Comparison of ENCODE assay signal across 32 mouse cellular contexts in genomic region chr10:24842676-24843075, GRCm38 (mm10). TPM values are rescaled to one million over a fixed set of nuclear protein-coding genes. Genes with fewer than 3 reads are reported as not detected.
DNase-seq lines count a peak whose midpoint lies in the region; ATAC-seq and TF ChIP-seq lines count a peak whose summit lies in the region.
"Had no signal": no experiment of that assay in that cellular context is flagged by ENCODE, and none has a peak within 500 bp of the region (broad histone marks: within the 10 kb centered on the region; RNA-seq: fewer than 3 reads in every experiment).

Enpp3 (minus strand) TSS chr10:24842823.

- TF ChIP-seq EP300 in ES-Bruce4 (IDR thresholded peaks at IDR 0.05; ENCODE audit: insufficient read depth, low read depth, low read length), result no peak

- no peaks in the 10 kb centered on the region for H3K36me3 ChIP-seq in kidney, postnatal 0 days (ENCODE audit: insufficient read depth, low read length)
- H3K36me3 ChIP-seq in ES-Bruce4 (ENCODE audit: control insufficient read depth, insufficient read depth, low read length, poor library complexity, severe bottlenecking), result no peaks in the 10 kb centered on the region
- no peaks in the 10 kb centered on the region for H3K36me3 ChIP-seq in ES-E14 (ENCODE audit: control insufficient read depth, insufficient read depth, low read length, poor library complexity, severe bottlenecking)
- no peaks in the 10 kb centered on the region for H3K36me3 ChIP-seq in intestine, embryonic 15.5 days
- H3K36me3 ChIP-seq: embryonic facial prominence, embryonic 13.5 days; G1E; heart, embryonic 12.5 days; limb, embryonic 15.5 days; neural tube, embryonic 15.5 days; stomach, embryonic 15.5 days had no signal

- no peak for ATAC-seq in kidney, postnatal 0 days (replicated peaks; ENCODE audit: low FRiP score, low read depth)
- ATAC-seq in intestine, embryonic 15.5 days, result no peak
- ATAC-seq: forebrain, embryonic 16.5 days; hindbrain, embryonic 16.5 days; lung, postnatal 0 days had no signal

- H3K27me3 ChIP-seq in kidney, postnatal 0 days (ENCODE audit: insufficient read depth, low read length), result no peaks in the 10 kb centered on the region
- no peaks in the 10 kb centered on the region for H3K27me3 ChIP-seq in ES-Bruce4 (ENCODE audit: control insufficient read depth, insufficient read depth, low read length, poor library complexity, severe bottlenecking)
- no peaks in the 10 kb centered on the region for H3K27me3 ChIP-seq in intestine, embryonic 15.5 days (replicated peaks)
- H3K27me3 ChIP-seq: embryonic facial prominence, embryonic 13.5 days; heart, embryonic 12.5 days; limb, embryonic 15.5 days; neural tube, embryonic 15.5 days; Patski; stomach, embryonic 15.5 days had no signal

- TF ChIP-seq POLR2A in ES-Bruce4 (IDR thresholded peaks at IDR 0.05; ENCODE audit: insufficient read depth, low read length), result no peak

- no peak within 1 kb of the TSS for H3K4me3 ChIP-seq in kidney, postnatal 0 days (replicated peaks; ENCODE audit: low read depth, low read length)
- H3K4me3 ChIP-seq in ES-Bruce4 (ENCODE audit: low read depth, low read length), result no peak within 1 kb of the TSS
- no peak within 1 kb of the TSS for H3K4me3 ChIP-seq in ES-E14 (ENCODE audit: insufficient read depth in 1 of 2, low read depth in 1 of 2, low read length in 2 of 2, poor library complexity in 1 of 2, severe bottlenecking in 1 of 2)
- no peak within 1 kb of the TSS for H3K4me3 ChIP-seq in intestine, embryonic 15.5 days (replicated peaks)
- H3K4me3 ChIP-seq: embryonic facial prominence, embryonic 13.5 days; erythroblast, embryonic 14.5 days; gastrocnemius, adult 2 months; heart, adult 2 months; heart, embryonic 12.5 days; limb, embryonic 15.5 days; neural tube, embryonic 15.5 days; stomach, embryonic 15.5 days had no signal

- DNase-seq in kidney, postnatal 0 days (ENCODE audit: low spot score), result no peak
- DNase-seq in kidney, postnatal 25 days, result no peak
- DNase-seq in ES-E14 (ENCODE audit: low read depth, low spot score), result no peak
- DNase-seq in thymus, postnatal 25 days, result no peak
- no peak for DNase-seq in adrenal gland, adult (ENCODE audit: inconsistent age in 2 of 2, low spot score in 1 of 2)
- DNase-seq: adrenal gland, postnatal 14 days; B cell, adult 2 months; cerebellum, adult 11 months; cerebellum, adult 9-11 months; embryo, embryonic 11 days; gastrocnemius, adult 2 months; heart, adult 2 months; midbrain, embryonic 14.5 days; right cerebral cortex, postnatal 14 days; thymus, adult 18-20 months; thymus, postnatal 36 days had no signal

- no peaks in the 10 kb centered on the region for H3K9me3 ChIP-seq in kidney, postnatal 0 days (replicated peaks; ENCODE audit: low read length)
- H3K9me3 ChIP-seq in ES-Bruce4 (replicated peaks; ENCODE audit: control insufficient read depth, insufficient read depth, low read length, poor library complexity, severe bottlenecking) (peaks cover 14% of the 10 kb centered on the region), ES-E14 (ENCODE audit: control insufficient read depth, insufficient read depth, low read depth, low read length) (0 out of 2 replicates have a peak, but pooled peaks cover 2% of the 10 kb centered on the region)
- H3K9me3 ChIP-seq in intestine, embryonic 15.5 days, result no peaks in the 10 kb centered on the region
- H3K9me3 ChIP-seq: embryonic facial prominence, embryonic 13.5 days; limb, embryonic 15.5 days; neural tube, embryonic 15.5 days; stomach, embryonic 15.5 days had no signal

- no peaks in the 10 kb centered on the region for H3K4me1 ChIP-seq in kidney, postnatal 0 days (replicated peaks; ENCODE audit: insufficient read depth, low read length)
- H3K4me1 ChIP-seq in ES-Bruce4 (ENCODE audit: control insufficient read depth, insufficient read depth, low read length) (no peaks in the 10 kb centered on the region), ES-E14 (ENCODE audit: control insufficient read depth in 2 of 2, insufficient read depth in 2 of 2, low read length in 2 of 2, poor library complexity in 1 of 2) (peaks cover 0 to 3% of the 10 kb centered on the region in 2 experiments; a peak in 1 of 4 replicates)
- H3K4me1 ChIP-seq in intestine, embryonic 15.5 days (replicated peaks), result no peaks in the 10 kb centered on the region
- H3K4me1 ChIP-seq: embryonic facial prominence, embryonic 13.5 days; heart, embryonic 12.5 days; limb, embryonic 15.5 days; neural tube, embryonic 15.5 days; stomach, embryonic 15.5 days had no signal

- in situ Hi-C loops in ES-E14 (cut with MboI; ENCODE audit: low sequenced_read_pairs in 2 of 2, unreplicated experiment in 2 of 2), result no loop called here

- H3K9ac ChIP-seq in kidney, postnatal 0 days (ENCODE audit: low read depth, low read length), result no peak within 1 kb of the TSS
- H3K9ac ChIP-seq in ES-Bruce4 (ENCODE audit: low read depth, poor library complexity, severe bottlenecking), result no peak within 1 kb of the TSS
- H3K9ac ChIP-seq in ES-E14 (ENCODE audit: insufficient read depth, low read depth, low read length, poor library complexity, severe bottlenecking), result no peak within 1 kb of the TSS
- no peak within 1 kb of the TSS for H3K9ac ChIP-seq in intestine, embryonic 15.5 days
- H3K9ac ChIP-seq: embryonic facial prominence, embryonic 13.5 days; heart, embryonic 12.5 days; limb, embryonic 15.5 days; neural tube, embryonic 15.5 days; stomach, embryonic 15.5 days had no signal

- H3K27ac ChIP-seq in kidney, postnatal 0 days, result peak within 1 kb of the TSS; percentile 36; the same call in 1 of the 2 replicates
- no peak within 1 kb of the TSS for H3K27ac ChIP-seq in ES-Bruce4 (ENCODE audit: insufficient read depth, low read length)
- H3K27ac ChIP-seq in ES-E14 (ENCODE audit: insufficient read depth, low read depth, low read length, poor library complexity, severe bottlenecking), result no peak within 1 kb of the TSS; the same call in 1 of the 2 replicates
- no peak within 1 kb of the TSS for H3K27ac ChIP-seq in intestine, embryonic 15.5 days
- H3K27ac ChIP-seq: embryonic facial prominence, embryonic 13.5 days; gastrocnemius, adult 2 months; heart, adult 2 months; limb, embryonic 15.5 days; macrophage; neural tube, embryonic 15.5 days; stomach, embryonic 15.5 days had no signal

- H3K4me2 ChIP-seq in kidney, postnatal 0 days (ENCODE audit: low read length), result no peak within 1 kb of the TSS
- no peak within 1 kb of the TSS for H3K4me2 ChIP-seq in intestine, embryonic 15.5 days (replicated peaks)
- H3K4me2 ChIP-seq: embryonic facial prominence, embryonic 13.5 days; heart, embryonic 12.5 days; limb, embryonic 15.5 days; neural tube, embryonic 15.5 days; stomach, embryonic 15.5 days had no signal

- 95% methylated on average over 1 of the region's 1 CpGs for WGBS in kidney, postnatal 0 days
- WGBS in intestine, embryonic 15.5 days, result 79% methylated on average over 1 of the region's 1 CpGs

- TF ChIP-seq CTCF in kidney, postnatal 0 days (IDR thresholded peaks at IDR 0.05; ENCODE audit: low read depth), result no peak
- TF ChIP-seq CTCF in ES-Bruce4 (IDR thresholded peaks at IDR 0.05; ENCODE audit: low read depth, low read length), result no peak

TF ChIP-seq in ES-E14, 5 proteins besides CTCF, POLR2A, EP300 and RAD21:
- no peak for TF ChIP-seq ZC3H11A (IDR thresholded peaks at IDR 0.05; ENCODE audit: borderline replicate concordance, low read depth, low read length)
- no peak for TF ChIP-seq MAFK (IDR thresholded peaks at IDR 0.05; ENCODE audit: insufficient read depth, low read depth, low read length)
- TF ChIP-seq CHD2 (IDR thresholded peaks at IDR 0.05; ENCODE audit: low read depth, low read length), result no peak
- no peak for TF ChIP-seq HCFC1 (IDR thresholded peaks at IDR 0.05; ENCODE audit: borderline replicate concordance, insufficient read depth, low read length)
- TF ChIP-seq ZNF384 (IDR thresholded peaks at IDR 0.05; ENCODE audit: low read depth, low read length), result no peak
TF ChIP-seq in ES-E14: peak in this region for 0.

RNA-seq across cellular contexts. Expression of gene Enpp3, which starts in this region (rescaled TPM):
- 4.0 and 4.8 TPM in 2 replicates for polyA plus RNA-seq in kidney, postnatal 0 days (2015; fragmentation: Nextera tagmentation; extraction: Ambion mirVana)
- 74.7 and 74.9 TPM in 2 replicates for polyA plus RNA-seq in ES-Bruce4 (2011; ENCODE audit: insufficient read depth, insufficient read length, low read depth, missing spikeins)
- total RNA-seq in ES-E14 (2012; rRNA removed), result 43.2 and 96.9 TPM in 2 replicates
- polyA plus RNA-seq in intestine, embryonic 15.5 days (2015; fragmentation: Nextera tagmentation; extraction: Ambion mirVana), result 13.1 and 14.7 TPM in 2 replicates
- total RNA-seq: hematopoietic stem cell, adult 5-6 weeks; monocyte, adult 5-6 weeks had no signal
- polyA plus RNA-seq: erythroblast, embryonic 14.5 days; G1E; macrophage had no signal
